In the genomic region with DNA sequence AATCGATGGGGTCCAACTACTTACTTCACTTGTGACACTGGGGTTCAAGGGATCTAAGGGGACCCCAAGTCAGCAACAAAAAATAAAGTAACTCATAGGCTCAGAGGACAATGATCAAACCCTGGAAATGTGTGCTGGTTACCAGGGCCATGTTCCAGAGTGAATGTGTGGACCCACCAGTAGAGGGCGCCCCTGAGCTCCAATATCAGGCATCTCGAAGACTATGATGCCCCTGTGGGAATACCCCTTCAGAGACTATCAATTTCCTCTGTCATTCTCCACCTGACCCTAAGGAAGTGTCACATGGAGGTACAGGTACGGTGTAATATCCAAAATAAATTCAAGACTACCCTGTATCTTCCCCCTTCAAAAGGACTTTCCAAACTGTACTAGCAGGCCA, we compare ENCODE assay signal across 9 mouse cellular contexts.
A peak's percentile ranks its signal among the peaks of the same experiment; 100 is the strongest.
DNase-seq lines count a peak whose midpoint lies in the region; ATAC-seq and TF ChIP-seq lines count a peak whose summit lies in the region.
"Had no signal": no experiment of that assay in that cellular context is flagged by ENCODE, and none has a peak within 500 bp of the region (broad histone marks: within the 10 kb centered on the region; RNA-seq: fewer than 3 reads in every experiment).

No protein-coding gene starts in this region.

- no peaks in the 10 kb centered on the region for H3K4me1 ChIP-seq in hindbrain, postnatal 0 days (ENCODE audit: insufficient read depth, low read length)
- H3K4me1 ChIP-seq in hindbrain, embryonic 14.5 days (replicated peaks; ENCODE audit: control insufficient read depth, insufficient read depth, low read length): no peaks in the 10 kb centered on the region
- peaks cover 18% of the 10 kb centered on the region for H3K4me1 ChIP-seq in thymus, adult 2 months (replicated peaks; ENCODE audit: control insufficient read depth, insufficient read depth, low read length)

- H3K4me3 ChIP-seq in hindbrain, postnatal 0 days (ENCODE audit: low read length): no peak overlapping the region
- H3K4me3 ChIP-seq in hindbrain, embryonic 14.5 days (replicated peaks; ENCODE audit: low read length): no peak overlapping the region
- no peak overlapping the region for H3K4me3 ChIP-seq in thymus, adult 2 months (ENCODE audit: control insufficient read depth, insufficient read depth, low read length)
- H3K4me3 ChIP-seq: embryonic facial prominence, embryonic 15.5 days had no signal

- 44% methylated on average over 4 of the region's 4 CpGs for WGBS in hindbrain, postnatal 0 days
- 45% methylated on average over 4 of the region's 4 CpGs for WGBS in hindbrain, embryonic 14.5 days
- 37% methylated on average over 4 of the region's 4 CpGs for WGBS in thymus, adult 2 months

- H3K9ac ChIP-seq in hindbrain, postnatal 0 days (replicated peaks; ENCODE audit: low read length): no peak overlapping the region
- no peak overlapping the region for H3K9ac ChIP-seq in hindbrain, embryonic 14.5 days
- H3K9ac ChIP-seq: embryonic facial prominence, embryonic 15.5 days had no signal

- TF ChIP-seq POLR2A in thymus, adult 2 months (IDR thresholded peaks at IDR 0.05; ENCODE audit: control insufficient read depth, extremely low read depth, insufficient read depth, low read length, poor library complexity): no peak

- H3K9me3 ChIP-seq in hindbrain, postnatal 0 days (ENCODE audit: low read length): no peaks in the 10 kb centered on the region
- no peaks in the 10 kb centered on the region for H3K9me3 ChIP-seq in hindbrain, embryonic 14.5 days (ENCODE audit: control insufficient read depth, low read length)
- H3K9me3 ChIP-seq: embryonic facial prominence, embryonic 15.5 days had no signal

- ATAC-seq in hindbrain, postnatal 0 days: no peak
- ATAC-seq in hindbrain, embryonic 14.5 days (ENCODE audit: low FRiP score): no peak
- ATAC-seq in megakaryocyte-erythroid progenitor cell, adult 5-6 weeks (replicated peaks; ENCODE audit: low FRiP score, low TSS enrichment, poor library complexity, severe bottlenecking): peak; percentile 65

- intact Hi-C loops in heart, postnatal 10 days (cut with DNase I): loop anchor here (5.0 kb wide), 1 partner anchor 64 kb away; no protein-coding TSS in a partner anchor

- H3K27me3 ChIP-seq in hindbrain, postnatal 0 days (ENCODE audit: insufficient read depth, low read length): no peaks in the 10 kb centered on the region
- no peaks in the 10 kb centered on the region for H3K27me3 ChIP-seq in hindbrain, embryonic 14.5 days (ENCODE audit: control insufficient read depth, insufficient read depth, low read length)
- no peaks in the 10 kb centered on the region for H3K27me3 ChIP-seq in thymus, adult 2 months (ENCODE audit: control insufficient read depth, insufficient read depth, low read length)
- H3K27me3 ChIP-seq: embryonic facial prominence, embryonic 15.5 days had no signal

- no peaks in the 10 kb centered on the region for H3K36me3 ChIP-seq in hindbrain, postnatal 0 days (ENCODE audit: insufficient read depth, low read length)
- no peaks in the 10 kb centered on the region for H3K36me3 ChIP-seq in hindbrain, embryonic 14.5 days (replicated peaks; ENCODE audit: control insufficient read depth, insufficient read depth)
- no peaks in the 10 kb centered on the region for H3K36me3 ChIP-seq in thymus, adult 2 months (ENCODE audit: control insufficient read depth, insufficient read depth, low read length)
- H3K36me3 ChIP-seq: embryonic facial prominence, embryonic 15.5 days had no signal

- peak; percentile 67 for TF ChIP-seq CTCF in hindbrain, postnatal 0 days (IDR thresholded peaks at IDR 0.05; ENCODE audit: low read depth)
- no peak for TF ChIP-seq CTCF in thymus, adult 2 months (IDR thresholded peaks at IDR 0.05; ENCODE audit: borderline replicate concordance, control insufficient read depth, extremely low read depth, insufficient read depth, low read length, poor library complexity)

- H3K27ac ChIP-seq in hindbrain, postnatal 0 days: no peak overlapping the region
- H3K27ac ChIP-seq in hindbrain, embryonic 14.5 days: no peak overlapping the region
- no peak overlapping the region for H3K27ac ChIP-seq in thymus, adult 2 months (ENCODE audit: control insufficient read depth, insufficient read depth, low read length)
- H3K27ac ChIP-seq: embryonic facial prominence, embryonic 15.5 days had no signal

- DNase-seq in hindbrain, postnatal 0 days (ENCODE audit: low spot score): peak; percentile 51
- no peak for DNase-seq in hindbrain, embryonic 14.5 days (ENCODE audit: low spot score)
- peak; percentile 57 for DNase-seq in thymus, adult 2 months
- DNase-seq in thymus, adult 18-20 months: no peak
- DNase-seq in adrenal gland, postnatal 14 days: peak; percentile 74
- peak; percentile 36 to 55 for DNase-seq in heart, postnatal 10 days
- DNase-seq in ovary, adult 18-20 months (ENCODE audit: low spot score): no peak

- no peak overlapping the region for H3K4me2 ChIP-seq in hindbrain, postnatal 0 days (ENCODE audit: low read depth, low read length)
- no peak overlapping the region for H3K4me2 ChIP-seq in hindbrain, embryonic 14.5 days (replicated peaks)
- H3K4me2 ChIP-seq: embryonic facial prominence, embryonic 15.5 days had no signal

Comparison
In these comparisons a context has a peak if more than half of its experiments do, and no peak if none do; other contexts are left out.
1. DNase-seq: peak in hindbrain, postnatal 0 days (single experiment), thymus, adult 2 months (single experiment), adrenal gland, postnatal 14 days (single experiment) and heart, postnatal 10 days (2 of 2); none in hindbrain, embryonic 14.5 days (single experiment), thymus, adult 18-20 months (0 of 2) and ovary, adult 18-20 months (single experiment).